Mouse (Mus musculus): ENCODE measurements around the gene Arhgap8.

Arhgap8 gene

GRCm38 (mm10) chr15:84719791-84720190 is at the start of gene Arhgap8:
Gene Arhgap8 (plus strand): TSS chr15:84720052.
- in situ Hi-C loops (cut with MboI, MseI) = no loop called here

GRCm38 (mm10) chr15:84670657-84671055 is 49.2 kb upstream of the Arhgap8 start:
- in situ Hi-C loops (cut with MboI, MseI) = no loop called here

GRCm38 (mm10) chr15:84671401-84672307 is 48.2 kb upstream of the Arhgap8 start:
- in situ Hi-C loops (cut with MboI, MseI) = no loop called here

- in situ Hi-C loops (cut with MboI, MseI) = no loop called here
Measured at GRCm38 (mm10) chr15:84672308-84672615, 47.6 kb upstream of the Arhgap8 start.

DNA sequence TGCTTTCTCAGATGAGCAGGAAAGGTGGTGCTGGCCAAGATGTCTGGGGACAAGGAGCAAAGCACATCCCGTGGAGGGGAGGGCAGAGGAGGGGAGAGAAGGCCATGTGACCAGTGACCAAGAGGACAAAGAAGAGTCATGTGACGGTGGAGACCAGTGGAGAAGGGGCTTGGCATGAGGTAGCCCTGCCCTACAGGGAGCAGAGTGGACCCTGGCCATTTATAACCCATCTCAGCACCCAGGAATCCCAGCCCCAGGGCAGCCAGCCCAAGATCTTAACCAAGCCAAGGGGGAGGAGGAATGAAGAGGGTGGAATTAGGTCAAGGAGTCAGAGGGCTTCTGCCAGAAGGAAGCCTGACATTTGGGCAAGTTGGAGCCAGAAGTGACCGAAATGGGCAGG is 47.2 kb upstream of the Arhgap8 start:
- in situ Hi-C loops (cut with MboI, MseI) = no loop called here

- in situ Hi-C loops (cut with MboI, MseI) = no loop called here
Measured at GRCm38 (mm10) chr15:84674329-84675067, 45.4 kb upstream of the Arhgap8 start.

DNA sequence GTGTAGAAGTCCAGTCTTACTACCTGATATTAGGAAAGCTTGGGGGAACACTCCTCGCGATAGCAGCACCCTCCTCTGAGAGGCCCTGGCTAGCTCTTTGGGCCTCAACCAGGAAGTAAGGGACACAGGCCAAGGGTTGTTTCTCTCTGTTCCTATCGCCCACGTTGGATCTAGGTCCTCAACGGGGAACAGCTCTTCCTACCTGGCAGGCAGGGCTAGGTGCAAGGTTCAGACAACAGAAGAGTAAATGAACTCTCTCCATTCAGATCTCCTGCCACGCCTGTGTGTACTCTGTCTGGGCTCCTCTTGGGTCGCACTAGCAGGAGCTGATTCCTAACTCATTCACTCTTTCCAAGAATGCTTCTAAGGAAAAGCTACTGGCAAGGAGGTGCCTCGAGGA is 44.5 kb upstream of the Arhgap8 start:
- in situ Hi-C loops (cut with MboI, MseI) = no loop called here

GRCm38 (mm10) chr15:84677943-84678342 is 41.9 kb upstream of the Arhgap8 start:
- in situ Hi-C loops (cut with MboI, MseI) = no loop called here

DNA sequence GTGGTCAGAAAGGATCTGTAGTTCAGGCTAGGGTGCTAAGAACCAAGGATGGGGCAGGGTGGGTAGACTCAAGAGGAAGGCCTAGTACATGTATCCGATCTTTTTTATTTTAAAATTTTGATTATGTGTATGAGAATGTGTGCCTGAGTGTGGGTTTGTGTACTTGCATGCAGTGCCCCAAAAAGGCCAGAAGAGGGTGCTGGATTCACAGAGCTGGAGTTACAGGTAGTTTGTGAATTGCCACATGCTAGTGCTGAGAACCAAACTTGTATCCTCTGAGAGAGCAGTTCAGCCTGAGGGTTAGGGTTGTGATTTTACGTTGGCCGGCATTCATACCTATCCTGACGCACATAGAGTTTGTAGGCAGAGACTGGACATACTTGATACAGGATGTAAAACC is 40.8 kb upstream of the Arhgap8 start:
- in situ Hi-C loops (cut with MboI, MseI) = no loop called here

DNA sequence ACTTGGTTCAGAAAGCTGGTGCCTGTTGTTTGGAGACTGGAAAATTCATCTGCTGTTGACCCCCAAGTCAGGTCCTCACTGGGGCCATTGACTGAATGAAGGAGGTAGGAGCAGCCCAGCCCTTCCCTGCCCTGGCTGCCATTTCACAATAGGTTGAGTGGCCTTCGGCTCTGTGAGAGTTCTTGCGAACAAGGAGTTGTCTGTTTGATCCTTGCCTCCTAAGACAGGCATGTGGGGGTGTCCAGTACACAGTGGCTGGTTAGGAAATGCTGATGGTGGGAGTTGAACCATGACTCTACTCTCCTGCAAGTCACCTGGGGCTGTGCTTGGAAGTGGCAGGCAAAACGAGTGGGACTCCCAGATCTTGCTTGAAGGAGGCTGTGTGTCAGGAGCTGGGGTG is 40.1 kb upstream of the Arhgap8 start:
- in situ Hi-C loops (cut with MboI, MseI) = loop anchor here (10.0 kb wide), 1 partner anchor 1275 kb away; no protein-coding TSS in a partner anchor

- in situ Hi-C loops (cut with MboI, MseI) = loop anchor here (10.0 kb wide), 1 partner anchor 1274 kb away; no protein-coding TSS in a partner anchor
Measured at GRCm38 (mm10) chr15:84680545-84681454, 39.1 kb upstream of the Arhgap8 start.

- in situ Hi-C loops (cut with MboI, MseI) = loop anchor here (10.0 kb wide), 1 partner anchor 1273 kb away; no protein-coding TSS in a partner anchor
Measured at GRCm38 (mm10) chr15:84681455-84682193, 38.2 kb upstream of the Arhgap8 start.

DNA sequence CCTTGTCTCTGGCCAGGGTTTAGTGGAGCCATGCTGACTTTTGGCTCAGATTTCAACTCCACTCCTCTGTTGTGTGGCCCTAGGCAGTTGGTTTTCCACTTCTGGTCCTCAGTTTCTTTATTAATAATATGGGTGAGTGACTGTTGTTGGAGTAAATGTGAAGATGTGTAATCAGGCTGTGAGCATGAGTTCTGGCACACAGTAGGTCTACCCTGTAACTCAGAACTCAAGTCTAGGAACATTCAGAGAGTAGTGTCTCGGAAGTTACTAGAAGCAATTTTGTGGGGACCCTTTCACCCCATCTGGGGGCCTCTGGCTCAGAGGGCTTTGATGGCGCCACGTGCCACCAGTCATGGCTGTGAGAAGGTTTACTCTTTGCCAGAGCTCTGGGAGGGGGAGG is 37.6 kb upstream of the Arhgap8 start:
- in situ Hi-C loops (cut with MboI, MseI) = loop anchor here (10.0 kb wide), 1 partner anchor 1273 kb away; no protein-coding TSS in a partner anchor

GRCm38 (mm10) chr15:84682821-84683220 is 37.0 kb upstream of the Arhgap8 start:
- in situ Hi-C loops (cut with MboI, MseI) = loop anchor here (10.0 kb wide), 1 partner anchor 1272 kb away; no protein-coding TSS in a partner anchor

GRCm38 (mm10) chr15:84684520-84684919 is 35.3 kb upstream of the Arhgap8 start:
- in situ Hi-C loops (cut with MboI, MseI) = loop anchor here (10.0 kb wide), 1 partner anchor 1270 kb away; no protein-coding TSS in a partner anchor

DNA sequence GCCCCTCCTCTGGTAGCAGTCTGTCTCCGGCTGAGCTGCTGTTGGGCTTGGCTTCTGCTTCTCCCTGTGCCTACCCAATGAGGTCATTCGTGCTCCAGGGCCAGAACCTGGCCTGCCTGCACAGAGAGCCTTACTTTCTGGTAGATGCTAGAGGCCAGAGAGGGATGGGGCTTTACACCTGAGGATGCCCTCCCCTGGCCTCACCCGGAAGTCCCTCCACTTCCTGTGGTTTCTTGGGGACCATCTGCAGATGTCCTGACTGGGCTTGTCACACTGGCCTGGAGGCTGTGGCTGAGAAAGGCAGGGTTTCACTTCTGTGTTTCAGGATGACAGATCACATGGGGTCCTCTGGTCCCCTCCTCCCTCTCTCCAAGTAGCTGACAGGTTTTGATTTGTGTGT is 34.4 kb upstream of the Arhgap8 start:
- in situ Hi-C loops (cut with MboI, MseI) = loop anchor here (10.0 kb wide), 1 partner anchor 1269 kb away; no protein-coding TSS in a partner anchor

DNA sequence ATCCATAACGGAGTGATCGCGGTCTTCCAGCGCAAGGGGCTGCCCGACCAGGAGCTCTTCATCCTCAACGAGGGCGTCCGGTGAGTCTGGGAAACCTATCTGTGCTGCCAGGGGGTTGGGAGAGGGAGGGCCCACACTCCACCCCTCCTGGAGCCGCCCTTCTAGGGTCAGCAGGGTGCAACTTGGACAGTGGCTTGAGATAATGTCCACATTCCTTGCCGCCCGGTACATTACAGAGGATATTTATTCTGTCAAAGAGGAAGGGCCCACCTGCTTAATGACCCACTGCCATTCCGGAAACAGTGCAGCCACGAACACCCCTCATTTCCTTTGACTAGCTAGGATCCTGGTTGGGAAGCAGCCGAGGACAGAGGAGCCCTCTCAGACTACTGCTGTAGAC is 31.9 kb upstream of the Arhgap8 start:
- in situ Hi-C loops (cut with MboI, MseI) = loop anchor here (10.0 kb wide), 1 partner anchor 1267 kb away; no protein-coding TSS in a partner anchor

GRCm38 (mm10) chr15:84689356-84689755 is 30.5 kb upstream of the Arhgap8 start:
- in situ Hi-C loops (cut with MboI, MseI) = loop anchor here (10.0 kb wide), 1 partner anchor 1265 kb away; no protein-coding TSS in a partner anchor

- in situ Hi-C loops (cut with MboI, MseI) = no loop called here
Measured at GRCm38 (mm10) chr15:84691513-84691912, 28.3 kb upstream of the Arhgap8 start.

- in situ Hi-C loops (cut with MboI, MseI) = no loop called here
Measured at GRCm38 (mm10) chr15:84692645-84693044, 27.2 kb upstream of the Arhgap8 start.
